Mouse (Mus musculus) large intestine, adult 2 months (tissue): ENCODE results near the gene Pyurf. TPM values are rescaled to one million over a fixed set of nuclear protein-coding genes. Genes with fewer than 3 reads are reported as not detected.
A peak's percentile ranks its signal among the peaks of the same experiment; 100 is the strongest.

Experiments
- DNase-seq: peaks from one replicate; pipeline ENCODE4 v3.0.0-alpha.2; 2012; ENCODE audit warnings: low read depth, low spot score
- WGBS: fragments of 180-500 bp; shearing (Covaris S2); methylation state at CpG from one replicate; pipeline ENCODE4 v1.1.7; 2018; 5-methylcytosine and 5-hydroxymethylcytosine counted together
- polyA plus RNA-seq: library from polyadenylated mRNA; depleted of rRNA; stranded (reverse); fragments of >200 nt; gene quantifications from 2 replicates; pipeline ENCODE4 v1.2.3, GENCODE M21; 2012; rRNA removed

Pyurf gene
- 12.9 and 13.1 TPM in 2 replicates for polyA plus RNA-seq

GRCm38 (mm10) chr6:57691467-57692261 lies at the start of gene Pyurf:
Pyurf (minus strand) TSS chr6:57692078.
- WGBS, result under 1% methylated on average over 52 of the region's 52 CpGs
- no peak for DNase-seq

- no peak for DNase-seq
- 86% methylated on average over 1 of the region's 1 CpGs for WGBS
Observed at GRCm38 (mm10) chr6:57721347-57721746, 29.5 kb upstream of the Pyurf start.

DNA sequence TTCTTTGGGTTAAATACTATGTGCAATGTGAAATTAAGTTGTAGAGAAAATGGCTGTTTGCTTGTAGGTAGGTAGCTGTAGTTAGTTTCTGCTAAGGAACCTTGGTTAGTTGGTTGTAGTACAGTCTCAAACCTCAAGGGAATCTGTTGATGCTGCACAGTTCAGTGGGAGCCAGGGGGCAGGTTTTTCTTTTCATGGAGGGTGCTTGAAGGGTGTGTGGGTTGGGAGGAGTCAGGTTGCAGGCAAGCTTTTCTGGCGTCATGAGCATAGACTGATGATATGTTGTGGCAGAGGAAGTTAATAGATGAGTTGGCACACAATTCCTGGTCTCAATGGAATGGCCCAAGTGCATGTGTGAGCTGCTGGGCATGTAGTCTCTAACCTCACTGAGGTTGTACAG lies 19.8 kb upstream of the Pyurf start:
- WGBS, result 14% methylated on average over 1 of the region's 1 CpGs
- DNase-seq, result no peak

DNA sequence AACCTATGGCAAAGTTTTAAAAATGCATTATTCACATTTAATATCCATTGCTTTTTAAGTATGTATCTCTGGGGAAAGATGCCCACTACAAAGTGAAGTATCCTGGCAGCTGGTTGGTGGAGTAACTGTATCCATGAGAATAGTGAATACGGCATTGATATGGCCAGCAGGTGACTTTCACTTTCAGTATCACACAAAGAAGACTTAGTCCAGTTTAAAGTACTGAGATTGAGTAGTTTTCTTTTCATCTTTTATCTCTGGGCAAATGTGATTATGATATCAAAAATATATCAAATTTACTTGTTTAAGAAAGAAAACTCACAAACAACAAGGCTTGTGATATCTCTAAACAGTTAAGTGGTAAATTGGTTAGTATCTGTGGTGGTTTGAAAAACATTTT lies 14.8 kb upstream of the Pyurf start:
- 32% methylated on average over 1 of the region's 1 CpGs for WGBS
- DNase-seq, result no peak

- no peak for DNase-seq
- 9% methylated on average over 2 of the region's 2 CpGs for WGBS
Observed at GRCm38 (mm10) chr6:57703703-57704102, 11.8 kb upstream of the Pyurf start.

- under 1% methylated on average over 59 of the region's 59 CpGs for WGBS
- peak; percentile 70 for DNase-seq
Observed at GRCm38 (mm10) chr6:57702743-57703499, 11.0 kb upstream of the Pyurf start.

DNA sequence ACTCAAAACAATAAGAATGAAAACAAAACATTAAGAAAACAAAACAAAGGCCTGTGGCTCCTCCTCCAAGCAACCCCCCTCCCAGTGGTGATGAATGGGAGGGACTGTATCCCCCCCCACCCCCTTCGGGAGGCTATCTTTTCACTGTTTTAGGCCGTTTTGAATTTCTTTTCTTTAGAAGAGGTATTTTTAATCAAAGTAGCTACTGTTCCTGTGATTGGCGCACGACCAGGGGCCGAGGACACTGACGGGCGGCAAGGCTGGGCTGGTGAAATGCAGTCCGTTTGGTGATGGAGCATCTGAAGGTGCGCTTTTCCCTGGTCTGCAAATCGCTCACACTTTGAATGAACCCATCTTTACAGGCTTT lies 10.5 kb upstream of the Pyurf start, which contains the start of gene Lancl2:
Gene Lancl2 (plus strand): TSS at position 165 of the 367 bp plus-strand sequence.
- under 1% methylated on average over 10 of the region's 10 CpGs for WGBS
- no peak for DNase-seq

- no peak for DNase-seq
- 79% methylated on average over 4 of the region's 4 CpGs for WGBS
Observed at GRCm38 (mm10) chr6:57701686-57702085, 9.8 kb upstream of the Pyurf start.

DNA sequence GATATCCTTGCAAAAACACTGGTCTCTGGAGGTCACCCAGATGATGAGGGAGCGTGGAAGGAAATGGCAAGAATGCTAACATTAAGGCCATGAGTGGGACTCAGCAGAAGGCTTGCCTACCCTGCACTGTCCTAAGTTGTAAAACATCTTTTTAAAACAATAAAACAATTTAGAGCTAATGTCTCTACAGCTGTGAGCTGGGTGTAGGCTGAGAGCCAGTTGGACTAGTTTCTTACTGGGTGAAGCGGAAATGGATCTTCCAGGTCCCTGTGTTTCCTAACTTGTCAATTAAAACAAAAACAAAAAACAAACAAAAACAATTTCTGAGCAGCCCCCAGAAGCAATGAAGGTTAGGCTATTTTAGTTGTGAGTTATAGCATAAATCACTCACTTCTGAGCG lies 1.2 kb upstream of the Pyurf start:
- no peak for DNase-seq
- 48% methylated on average over 3 of the region's 3 CpGs for WGBS

DNA sequence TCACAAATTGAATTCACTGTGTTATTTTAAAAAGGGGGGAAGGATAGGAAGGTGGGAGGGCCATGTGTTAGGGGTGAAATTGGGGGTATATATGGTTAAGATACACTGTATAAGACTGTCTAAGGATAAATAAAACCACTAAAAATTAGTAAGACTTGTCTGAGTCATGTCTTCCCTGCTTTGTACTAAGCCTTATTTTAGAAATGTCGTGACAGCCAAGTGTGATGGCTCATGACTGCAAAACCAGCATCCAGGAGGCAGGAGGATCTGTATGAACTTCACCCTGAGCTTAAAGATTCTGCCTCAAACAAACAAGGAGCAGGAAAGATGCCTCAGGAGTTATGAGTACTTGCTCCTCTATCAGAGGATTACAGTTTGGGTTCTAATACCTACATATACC lies 7.7 kb downstream of the Pyurf start:
- WGBS, result 100% methylated on average over 1 of the region's 1 CpGs
- no peak for DNase-seq

DNA sequence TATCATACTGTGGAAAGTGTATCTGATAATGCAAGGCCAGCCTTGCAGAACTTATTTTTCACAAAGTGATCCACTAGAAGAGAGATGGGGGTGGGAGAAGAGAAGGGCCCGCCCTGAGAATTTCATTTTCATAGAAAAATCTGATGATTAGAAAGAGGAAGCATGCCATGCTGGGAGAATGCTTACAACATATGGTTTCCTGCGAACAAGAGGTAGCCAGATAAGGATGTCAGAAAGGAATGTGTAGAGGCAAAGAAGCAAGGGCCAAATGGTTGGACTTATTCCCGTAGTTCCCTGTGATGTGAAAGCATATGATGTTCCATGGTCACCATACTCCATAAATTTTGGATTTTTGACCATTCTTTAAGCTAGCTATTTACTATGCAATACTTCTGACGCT lies 30.6 kb downstream of the Pyurf start:
- 82% methylated on average over 4 of the region's 4 CpGs for WGBS
- no peak for DNase-seq

- WGBS, result 55% methylated on average over 1 of the region's 1 CpGs
- DNase-seq, result no peak
Observed at GRCm38 (mm10) chr6:57647256-57647655, 44.6 kb downstream of the Pyurf start.

DNA sequence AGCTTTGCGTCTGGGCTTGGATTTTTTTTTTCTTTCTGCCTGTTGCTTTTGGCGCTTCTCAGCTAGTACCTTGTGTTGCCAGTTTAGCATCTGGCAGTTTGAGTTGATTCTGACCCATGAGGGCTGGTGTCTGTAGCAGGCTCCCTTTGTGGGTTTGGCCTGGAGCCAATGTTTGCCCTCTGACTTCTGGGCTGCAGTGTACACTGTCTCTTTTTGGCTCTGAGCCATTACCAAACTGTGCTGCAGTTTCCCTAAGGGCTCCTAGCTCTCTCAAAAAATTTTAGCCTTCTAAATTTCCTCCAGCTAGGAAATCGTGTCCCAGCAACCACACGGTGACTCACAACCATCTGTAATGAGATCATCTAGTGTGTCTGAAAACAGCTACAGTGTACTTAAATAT lies 50.1 kb downstream of the Pyurf start:
- whole genome bisulfite sequencing, result 5% methylated on average over 4 of the region's 4 CpGs

GRCm38 (mm10) chr6:57639531-57639930 lies 52.3 kb downstream of the Pyurf start:
- 69% methylated on average over 1 of the region's 1 CpGs for WGBS
- DNase-seq, result no peak

More for the DNA sequence above, 50.1 kb downstream of the Pyurf start:
- peak; percentile 25 for DNase-seq

Other genes starting within 250 kb of the Pyurf start
- 1.1 and 1.5 TPM in 2 replicates for gene Ppm1k, start 156.6 kb downstream of the Pyurf start, polyA plus RNA-seq
- gene Herc6, start 111.1 kb downstream of the Pyurf start, polyA plus RNA-seq, result 5.6 and 17.1 TPM in 2 replicates
- 4.0 and 4.4 TPM in 2 replicates for gene Lancl2, start 10.5 kb upstream of the Pyurf start, polyA plus RNA-seq
- 12.4 and 15.3 TPM in 2 replicates for gene Vopp1, start 133.1 kb upstream of the Pyurf start, polyA plus RNA-seq
- not detected in 2 replicates for gene Vmn1r21, start 158.3 kb upstream of the Pyurf start, polyA plus RNA-seq
- not detected in 2 replicates for gene Vmn1r22, start 215.9 kb upstream of the Pyurf start, polyA plus RNA-seq
- not detected in 2 replicates for gene Vmn1r23, start 234.8 kb upstream of the Pyurf start, polyA plus RNA-seq